Mouse (Mus musculus): ENCODE data around the gene Scamp4. TPM values are rescaled to one million over a fixed set of nuclear protein-coding genes. Genes with fewer than 3 reads are reported as not detected.

Scamp4 gene
- polyA plus RNA-seq, 1 experiment = 94.8 TPM

DNA sequence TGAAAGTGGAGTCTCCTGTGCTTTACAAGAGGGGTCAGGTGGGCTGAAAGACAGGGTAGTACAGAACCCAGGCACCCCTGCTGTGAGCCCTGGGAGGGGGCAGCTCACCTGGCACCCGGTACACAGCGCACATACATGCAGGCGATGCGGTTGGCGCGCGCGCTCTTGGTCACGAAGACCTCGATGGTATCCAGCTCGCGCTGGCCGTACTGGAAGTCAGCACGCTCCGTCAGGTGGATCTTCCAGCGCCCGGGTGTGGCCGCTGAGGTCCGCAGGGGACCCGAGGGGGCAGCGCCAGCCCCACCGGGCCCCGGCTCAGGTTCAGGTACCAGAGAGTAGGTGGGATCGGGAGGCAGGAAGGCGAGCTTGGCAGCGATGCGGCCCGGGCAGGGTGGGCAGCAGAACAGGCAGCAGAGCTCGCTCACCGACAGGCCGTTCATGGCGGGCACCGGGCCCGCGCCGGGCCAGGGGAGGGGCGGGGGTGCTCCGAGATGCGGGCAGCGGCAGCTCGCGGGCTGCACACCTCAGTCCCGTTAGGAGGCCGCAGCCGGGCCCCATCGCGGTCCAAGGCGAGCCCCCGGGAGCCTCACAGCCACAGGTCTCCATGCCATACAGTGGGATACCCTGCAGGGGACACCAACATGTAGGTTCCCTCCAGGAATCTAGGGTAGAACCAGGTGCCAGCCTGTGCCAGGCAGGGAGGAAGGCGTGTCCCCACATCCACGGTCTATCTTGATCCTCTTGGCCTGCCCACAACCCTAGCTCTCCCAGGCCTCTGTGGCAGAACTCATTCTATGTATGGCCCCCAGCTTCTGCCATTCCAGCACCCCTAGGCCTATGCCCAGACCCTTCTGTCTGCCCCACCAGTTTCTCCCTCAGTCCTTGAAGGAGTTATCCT, 16.0 kb upstream of the Scamp4 start:
- WGBS = 91% methylated on average over 41 of the region's 51 CpGs
- H3K27ac ChIP-seq (ENCODE audit: insufficient read depth, low read length) = peak overlapping the region; percentile 45
- no peak overlapping the region for H3K4me3 ChIP-seq (ENCODE audit: extremely low read depth, insufficient read depth, insufficient read length)
- TF ChIP-seq POLR2A (IDR thresholded peaks at IDR 0.05; ENCODE audit: low read depth, low read length) = no peak
- no peak for TF ChIP-seq CTCF (IDR thresholded peaks at IDR 0.05; ENCODE audit: extremely low read depth, insufficient read depth, insufficient read length, insufficient replicate concordance)
- DNase-seq (ENCODE audit: low read depth in 1 of 2, low spot score in 2 of 2) = no peak
- peaks cover 19% of the 10 kb centered on the region for H3K36me3 ChIP-seq (ENCODE audit: control insufficient read depth, insufficient read depth, low read length)
- no peaks in the 10 kb centered on the region for H3K27me3 ChIP-seq (ENCODE audit: control insufficient read depth, insufficient read depth, low read length)
- H3K4me1 ChIP-seq (ENCODE audit: control insufficient read depth, insufficient read depth, insufficient read length) = peaks cover 26% of the 10 kb centered on the region

DNA sequence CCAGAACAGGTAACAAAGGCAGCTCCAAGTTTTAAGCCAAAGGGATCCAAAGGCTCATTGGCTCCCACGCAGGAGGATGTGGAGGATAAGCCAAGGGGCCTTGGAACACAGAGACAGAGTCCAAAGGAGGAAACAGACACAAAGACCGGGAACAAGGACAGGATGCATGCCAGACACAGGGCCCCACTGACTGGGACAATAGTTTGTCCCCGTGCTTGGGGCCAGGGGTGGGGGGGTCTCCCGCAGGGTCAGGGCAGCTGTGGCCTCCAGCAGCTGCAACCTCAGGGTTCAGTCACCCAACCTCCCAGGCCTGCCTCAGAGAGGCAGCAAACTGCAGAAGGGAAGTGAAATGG, 15.4 kb upstream of the Scamp4 start:
- peak overlapping the region; percentile 45 for H3K27ac ChIP-seq (ENCODE audit: insufficient read depth, low read length)
- peaks cover 19% of the 10 kb centered on the region for H3K36me3 ChIP-seq (ENCODE audit: control insufficient read depth, insufficient read depth, low read length)
- TF ChIP-seq CTCF (IDR thresholded peaks at IDR 0.05; ENCODE audit: extremely low read depth, insufficient read depth, insufficient read length, insufficient replicate concordance) = no peak
- no peak for TF ChIP-seq POLR2A (IDR thresholded peaks at IDR 0.05; ENCODE audit: low read depth, low read length)
- 32% methylated on average over 4 of the region's 4 CpGs for WGBS
- no peak overlapping the region for H3K4me3 ChIP-seq (ENCODE audit: extremely low read depth, insufficient read depth, insufficient read length)
- H3K27me3 ChIP-seq (ENCODE audit: control insufficient read depth, insufficient read depth, low read length) = no peaks in the 10 kb centered on the region
- DNase-seq (ENCODE audit: low read depth in 1 of 2, low spot score in 2 of 2) = no peak
- H3K4me1 ChIP-seq (ENCODE audit: control insufficient read depth, insufficient read depth, insufficient read length) = peaks cover 26% of the 10 kb centered on the region

GRCm38 (mm10) chr10:80589127-80589878, 13.4 kb upstream of the Scamp4 start:
- H3K36me3 ChIP-seq (ENCODE audit: control insufficient read depth, insufficient read depth, low read length) = peaks cover 12% of the 10 kb centered on the region
- 4% methylated on average over 12 of the region's 12 CpGs for WGBS
- peak overlapping the region; percentile 84 for H3K27ac ChIP-seq (ENCODE audit: insufficient read depth, low read length)
- H3K4me3 ChIP-seq (ENCODE audit: extremely low read depth, insufficient read depth, insufficient read length) = peak overlapping the region; percentile 76
- DNase-seq (ENCODE audit: low read depth in 1 of 2, low spot score in 2 of 2) = peak in 1 of 2 experiments; percentile 80
- no peaks in the 10 kb centered on the region for H3K27me3 ChIP-seq (ENCODE audit: control insufficient read depth, insufficient read depth, low read length)
- no peak for TF ChIP-seq POLR2A (IDR thresholded peaks at IDR 0.05; ENCODE audit: low read depth, low read length)
- no peak for TF ChIP-seq CTCF (IDR thresholded peaks at IDR 0.05; ENCODE audit: extremely low read depth, insufficient read depth, insufficient read length, insufficient replicate concordance)
- H3K4me1 ChIP-seq (ENCODE audit: control insufficient read depth, insufficient read depth, insufficient read length) = peaks cover 26% of the 10 kb centered on the region

DNA sequence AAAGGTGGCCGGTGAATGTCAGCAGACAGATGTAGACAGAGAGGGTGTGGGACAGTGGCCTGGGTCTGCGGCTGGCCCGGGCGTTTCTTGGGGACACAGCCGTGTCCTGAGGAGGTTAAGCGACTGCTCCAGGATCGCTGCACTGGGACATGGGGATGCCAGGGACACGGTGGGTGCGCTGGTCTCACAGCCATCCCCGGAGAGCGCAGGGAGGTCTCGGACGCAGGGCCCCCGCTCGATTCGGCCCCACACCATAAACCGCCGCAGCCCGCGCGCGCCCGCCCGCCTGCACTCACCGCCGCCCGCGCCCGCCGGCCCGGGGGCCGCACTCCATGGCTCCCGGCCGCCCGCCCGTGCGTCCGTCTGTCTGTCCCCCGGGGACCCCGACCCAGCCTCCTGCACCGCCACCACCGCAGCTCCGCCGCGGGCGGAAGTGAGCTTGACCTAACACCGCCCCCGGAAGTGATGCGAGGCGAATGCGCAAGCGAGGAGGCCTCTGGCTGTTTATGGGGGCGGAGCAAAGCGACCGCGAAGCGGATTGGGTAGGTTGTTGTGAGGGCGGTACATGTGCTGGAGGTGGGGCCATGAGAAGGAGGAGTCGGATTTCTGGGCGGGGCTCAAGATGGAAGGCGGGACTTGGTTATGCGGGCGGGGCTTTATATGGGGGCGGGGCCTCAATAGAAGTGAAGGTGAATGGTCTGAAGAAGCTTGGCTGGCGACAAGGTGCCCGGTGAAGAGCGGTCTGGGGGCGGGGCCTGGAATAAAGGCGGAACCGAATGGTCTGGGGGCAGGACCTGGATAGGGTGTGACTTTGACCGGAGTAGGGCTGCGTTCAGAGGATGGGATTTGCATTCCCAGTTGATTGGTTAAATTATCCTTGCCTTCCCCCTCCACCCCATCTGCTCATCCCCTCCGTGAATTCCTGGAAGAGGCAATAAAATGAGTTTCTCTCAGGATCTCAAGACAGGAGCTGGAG, 12.5 kb upstream of the Scamp4 start, which contains the start of gene Abhd17a:
Gene Abhd17a (minus strand): TSS at position 463 of the 976 bp plus-strand sequence.
- peak within 1 kb of the TSS; percentile 84 for H3K27ac ChIP-seq (ENCODE audit: insufficient read depth, low read length)
- WGBS = under 1% methylated on average over 72 of the region's 73 CpGs
- H3K27me3 ChIP-seq (ENCODE audit: control insufficient read depth, insufficient read depth, low read length) = no peaks in the 10 kb centered on the region
- peak; percentile 94 to 97 for DNase-seq (ENCODE audit: low read depth in 1 of 2, low spot score in 2 of 2)
- TF ChIP-seq CTCF (IDR thresholded peaks at IDR 0.05; ENCODE audit: extremely low read depth, insufficient read depth, insufficient read length, insufficient replicate concordance) (no peak), POLR2A (IDR thresholded peaks at IDR 0.05; ENCODE audit: low read depth, low read length) (peak; percentile 82)
- H3K4me3 ChIP-seq (ENCODE audit: extremely low read depth, insufficient read depth, insufficient read length) = peak within 1 kb of the TSS; percentile 76
- H3K36me3 ChIP-seq (ENCODE audit: control insufficient read depth, insufficient read depth, low read length) = peaks cover 12% of the 10 kb centered on the region
- peaks cover 26% of the 10 kb centered on the region for H3K4me1 ChIP-seq (ENCODE audit: control insufficient read depth, insufficient read depth, insufficient read length)

DNA sequence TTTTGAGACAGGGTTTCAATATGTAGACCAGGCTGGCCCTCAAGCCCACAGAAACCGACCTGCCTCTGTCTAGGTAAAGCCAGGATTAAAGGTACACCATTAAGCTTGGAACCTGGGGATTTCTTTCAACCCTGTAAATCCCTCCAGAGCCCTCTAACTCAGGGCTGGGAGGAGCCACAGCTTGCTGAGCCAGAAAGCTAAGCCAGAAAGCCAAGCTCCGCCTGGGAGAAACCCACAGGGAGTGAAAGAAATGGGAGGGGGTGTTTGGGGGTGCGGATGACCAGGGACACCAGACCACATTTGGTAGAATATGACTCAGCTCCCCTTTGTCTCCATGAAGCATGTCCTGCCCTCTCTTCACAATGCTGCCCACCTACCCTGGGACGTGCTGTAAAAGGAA, 6.4 kb upstream of the Scamp4 start:
- no peaks in the 10 kb centered on the region for H3K36me3 ChIP-seq (ENCODE audit: control insufficient read depth, insufficient read depth, low read length)
- H3K4me1 ChIP-seq (ENCODE audit: control insufficient read depth, insufficient read depth, insufficient read length) = no peaks in the 10 kb centered on the region
- no peaks in the 10 kb centered on the region for H3K27me3 ChIP-seq (ENCODE audit: control insufficient read depth, insufficient read depth, low read length)
- H3K4me3 ChIP-seq (ENCODE audit: extremely low read depth, insufficient read depth, insufficient read length) = no peak overlapping the region
- TF ChIP-seq CTCF (IDR thresholded peaks at IDR 0.05; ENCODE audit: extremely low read depth, insufficient read depth, insufficient read length, insufficient replicate concordance) (no peak), POLR2A (IDR thresholded peaks at IDR 0.05; ENCODE audit: low read depth, low read length) (no peak)
- no peak overlapping the region for H3K27ac ChIP-seq (ENCODE audit: insufficient read depth, low read length)
- DNase-seq (ENCODE audit: low read depth in 1 of 2, low spot score in 2 of 2) = no peak
- WGBS = 70% methylated on average over 4 of the region's 4 CpGs

GRCm38 (mm10) chr10:80603364-80603763, 692 bp downstream of the Scamp4 start:
- Histone ChIP-seq H3K36me3 (ENCODE audit: control insufficient read depth, insufficient read depth, low read length) (peaks cover 14% of the 10 kb centered on the region), H3K27me3 (ENCODE audit: control insufficient read depth, insufficient read depth, low read length) (no peaks in the 10 kb centered on the region), H3K4me1 (ENCODE audit: control insufficient read depth, insufficient read depth, insufficient read length) (peaks cover 35% of the 10 kb centered on the region), H3K4me3 (ENCODE audit: extremely low read depth, insufficient read depth, insufficient read length) (peak overlapping the region; percentile 82), H3K27ac (ENCODE audit: insufficient read depth, low read length) (peak overlapping the region; percentile 90)
- no peak for TF ChIP-seq CTCF (IDR thresholded peaks at IDR 0.05; ENCODE audit: extremely low read depth, insufficient read depth, insufficient read length, insufficient replicate concordance)
- no peak for TF ChIP-seq POLR2A (IDR thresholded peaks at IDR 0.05; ENCODE audit: low read depth, low read length)
- WGBS = 24% methylated on average over 7 of the region's 7 CpGs
- no peak for DNase-seq (ENCODE audit: low read depth in 1 of 2, low spot score in 2 of 2)
